Mouse (Mus musculus): ENCODE data around the gene Krtap19-9b. TPM values are rescaled to one million over a fixed set of nuclear protein-coding genes. Genes with fewer than 3 reads are reported as not detected.

Krtap19-9b gene
- not detected in 2 replicates for polyA plus RNA-seq (2012; rRNA removed)

GRCm38 (mm10) chr16:88932165-88932564 is at the start of gene Krtap19-9b:
TSS of gene Krtap19-9b (minus strand) at chr16:88932265.
- WGBS, result 84% methylated on average over 3 of the region's 3 CpGs
- Histone ChIP-seq H3K36me3 (ENCODE audit: control insufficient read depth, insufficient read depth, low read length) (no peaks in the 10 kb centered on the region), H3K4me3 (ENCODE audit: insufficient read depth, low read depth, low read length) (no peak within 1 kb of the TSS), H3K4me1 (ENCODE audit: control insufficient read depth, insufficient read depth, low read length) (no peaks in the 10 kb centered on the region), H3K27me3 (replicated peaks; ENCODE audit: control insufficient read depth, insufficient read depth, low read length) (no peaks in the 10 kb centered on the region), H3K27ac (ENCODE audit: insufficient read depth, low read depth, low read length) (no peak within 1 kb of the TSS)
- DNase-seq, result no peak
- TF ChIP-seq CTCF (conservative IDR thresholded peaks at IDR 0.05; ENCODE audit: insufficient read depth, insufficient read length, low read depth, low read length) (no peak), POLR2A (IDR thresholded peaks at IDR 0.05; ENCODE audit: low read depth, low read length) (no peak)

DNA sequence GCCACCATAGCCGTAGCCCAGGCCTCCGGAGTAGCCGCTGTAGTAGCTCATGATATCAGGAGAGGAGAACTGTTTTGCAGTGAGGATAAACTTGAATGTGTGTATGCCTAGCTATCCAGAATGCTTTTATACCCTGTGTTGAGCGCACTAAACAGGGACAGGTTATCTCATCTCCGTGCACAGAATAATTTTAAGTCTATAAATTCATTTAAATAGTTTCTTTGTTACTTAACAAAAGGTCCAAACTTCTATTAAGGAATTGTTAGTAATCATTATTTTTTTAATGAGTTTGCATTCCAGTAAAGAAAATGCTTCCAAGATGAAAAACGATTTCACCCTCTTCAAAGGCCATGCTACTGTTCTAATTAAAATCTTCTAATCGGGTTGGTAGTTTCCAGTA is 30.7 kb upstream of the Krtap19-9b start, which contains the start of gene Krtap16-3:
Krtap16-3 (minus strand) TSS at position 101 of the 400 bp plus-strand sequence.
- H3K27ac ChIP-seq (ENCODE audit: insufficient read depth, low read depth, low read length), result no peak within 1 kb of the TSS
- H3K4me3 ChIP-seq (ENCODE audit: insufficient read depth, low read depth, low read length), result no peak within 1 kb of the TSS
- no peak for DNase-seq
- no peaks in the 10 kb centered on the region for H3K36me3 ChIP-seq (ENCODE audit: control insufficient read depth, insufficient read depth, low read length)
- TF ChIP-seq POLR2A (IDR thresholded peaks at IDR 0.05; ENCODE audit: low read depth, low read length) (no peak), CTCF (conservative IDR thresholded peaks at IDR 0.05; ENCODE audit: insufficient read depth, insufficient read length, low read depth, low read length) (no peak)
- whole genome bisulfite sequencing, result 85% methylated on average over 7 of the region's 7 CpGs
- no peaks in the 10 kb centered on the region for H3K4me1 ChIP-seq (ENCODE audit: control insufficient read depth, insufficient read depth, low read length)
- no peaks in the 10 kb centered on the region for H3K27me3 ChIP-seq (replicated peaks; ENCODE audit: control insufficient read depth, insufficient read depth, low read length)

DNA sequence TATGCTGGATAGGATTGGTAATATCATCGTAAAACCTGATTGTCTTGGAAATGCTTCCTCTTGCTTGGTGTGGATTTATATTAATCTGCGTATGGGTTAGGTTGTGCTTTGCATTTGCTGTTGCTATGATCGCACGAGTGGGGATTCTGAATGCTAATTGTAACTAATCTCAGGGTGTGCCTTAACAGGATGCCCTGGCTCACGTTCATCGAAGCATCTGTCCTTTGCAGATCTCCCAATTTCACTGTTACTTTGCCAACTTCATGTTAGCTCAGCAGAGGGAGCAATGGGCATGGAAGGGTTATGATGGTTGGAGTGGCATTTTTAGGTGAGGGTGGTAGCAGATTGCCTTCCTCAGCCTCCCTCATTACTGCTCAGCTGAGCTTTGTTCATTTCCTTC is 9.0 kb upstream of the Krtap19-9b start:
- no peaks in the 10 kb centered on the region for H3K4me1 ChIP-seq (ENCODE audit: control insufficient read depth, insufficient read depth, low read length)
- no peak overlapping the region for H3K27ac ChIP-seq (ENCODE audit: insufficient read depth, low read depth, low read length)
- DNase-seq, result no peak
- TF ChIP-seq POLR2A (IDR thresholded peaks at IDR 0.05; ENCODE audit: low read depth, low read length) (no peak), CTCF (conservative IDR thresholded peaks at IDR 0.05; ENCODE audit: insufficient read depth, insufficient read length, low read depth, low read length) (no peak)
- no peak overlapping the region for H3K4me3 ChIP-seq (ENCODE audit: insufficient read depth, low read depth, low read length)
- 80% methylated on average over 6 of the region's 6 CpGs for WGBS
- no peaks in the 10 kb centered on the region for H3K27me3 ChIP-seq (replicated peaks; ENCODE audit: control insufficient read depth, insufficient read depth, low read length)
- H3K36me3 ChIP-seq (ENCODE audit: control insufficient read depth, insufficient read depth, low read length), result no peaks in the 10 kb centered on the region

- WGBS, result 63% methylated on average over 7 of the region's 7 CpGs
- Histone ChIP-seq H3K27me3 (replicated peaks; ENCODE audit: control insufficient read depth, insufficient read depth, low read length) (no peaks in the 10 kb centered on the region), H3K27ac (ENCODE audit: insufficient read depth, low read depth, low read length) (no peak overlapping the region), H3K4me1 (ENCODE audit: control insufficient read depth, insufficient read depth, low read length) (no peaks in the 10 kb centered on the region), H3K4me3 (ENCODE audit: insufficient read depth, low read depth, low read length) (no peak overlapping the region), H3K36me3 (ENCODE audit: control insufficient read depth, insufficient read depth, low read length) (no peaks in the 10 kb centered on the region)
- TF ChIP-seq POLR2A (IDR thresholded peaks at IDR 0.05; ENCODE audit: low read depth, low read length) (no peak), CTCF (conservative IDR thresholded peaks at IDR 0.05; ENCODE audit: insufficient read depth, insufficient read length, low read depth, low read length) (0 out of 2 replicates have a peak, but pooled peaks have one; percentile 21)
- peak; percentile 4 for DNase-seq
These were observed 6.2 kb upstream of the Krtap19-9b start for GRCm38 (mm10) chr16:88938252-88938651.

- Histone ChIP-seq H3K4me3 (ENCODE audit: insufficient read depth, low read depth, low read length) (no peak within 1 kb of the TSS), H3K27ac (ENCODE audit: insufficient read depth, low read depth, low read length) (no peak within 1 kb of the TSS), H3K27me3 (replicated peaks; ENCODE audit: control insufficient read depth, insufficient read depth, low read length) (no peaks in the 10 kb centered on the region), H3K36me3 (ENCODE audit: control insufficient read depth, insufficient read depth, low read length) (no peaks in the 10 kb centered on the region), H3K4me1 (ENCODE audit: control insufficient read depth, insufficient read depth, low read length) (no peaks in the 10 kb centered on the region)
- no peak for DNase-seq
- TF ChIP-seq CTCF (conservative IDR thresholded peaks at IDR 0.05; ENCODE audit: insufficient read depth, insufficient read length, low read depth, low read length), result no peak
- no peak for TF ChIP-seq POLR2A (IDR thresholded peaks at IDR 0.05; ENCODE audit: low read depth, low read length)
- 94% methylated on average over 6 of the region's 6 CpGs for WGBS
These were observed 35.7 kb downstream of the Krtap19-9b start, which contains the start of gene Krtap19-5 for GRCm38 (mm10) chr16:88896357-88896756. TSS of gene Krtap19-5 (minus strand) at chr16:88896457.

- no peak for DNase-seq
- H3K4me1 ChIP-seq (ENCODE audit: control insufficient read depth, insufficient read depth, low read length), result no peaks in the 10 kb centered on the region
- no peaks in the 10 kb centered on the region for H3K36me3 ChIP-seq (ENCODE audit: control insufficient read depth, insufficient read depth, low read length)
- TF ChIP-seq POLR2A (IDR thresholded peaks at IDR 0.05; ENCODE audit: low read depth, low read length) (no peak), CTCF (conservative IDR thresholded peaks at IDR 0.05; ENCODE audit: insufficient read depth, insufficient read length, low read depth, low read length) (no peak)
- no peaks in the 10 kb centered on the region for H3K27me3 ChIP-seq (replicated peaks; ENCODE audit: control insufficient read depth, insufficient read depth, low read length)
- H3K4me3 ChIP-seq (ENCODE audit: insufficient read depth, low read depth, low read length), result no peak overlapping the region
- no peak overlapping the region for H3K27ac ChIP-seq (ENCODE audit: insufficient read depth, low read depth, low read length)
- 82% methylated on average over 6 of the region's 6 CpGs for WGBS
These were observed 45.2 kb downstream of the Krtap19-9b start for GRCm38 (mm10) chr16:88886870-88887269.

- WGBS, result 92% methylated on average over 5 of the region's 5 CpGs
- Histone ChIP-seq H3K27me3 (replicated peaks; ENCODE audit: control insufficient read depth, insufficient read depth, low read length) (no peaks in the 10 kb centered on the region), H3K27ac (ENCODE audit: insufficient read depth, low read depth, low read length) (no peak within 1 kb of the TSS), H3K4me3 (ENCODE audit: insufficient read depth, low read depth, low read length) (no peak within 1 kb of the TSS), H3K4me1 (ENCODE audit: control insufficient read depth, insufficient read depth, low read length) (no peaks in the 10 kb centered on the region), H3K36me3 (ENCODE audit: control insufficient read depth, insufficient read depth, low read length) (no peaks in the 10 kb centered on the region)
- DNase-seq, result no peak
- TF ChIP-seq POLR2A (IDR thresholded peaks at IDR 0.05; ENCODE audit: low read depth, low read length), result no peak
- no peak for TF ChIP-seq CTCF (conservative IDR thresholded peaks at IDR 0.05; ENCODE audit: insufficient read depth, insufficient read length, low read depth, low read length)
These were observed 47.1 kb downstream of the Krtap19-9b start, which contains the start of gene Krtap19-4 for GRCm38 (mm10) chr16:88884989-88885388. TSS of gene Krtap19-4 (minus strand) at chr16:88885089.

Other genes with a start within 250 kb of the Krtap19-9b start
- not detected in 2 replicates for gene 2310061N02Rik, start 224.3 kb downstream of the Krtap19-9b start, polyA plus RNA-seq (2012; rRNA removed)
- not detected in 2 replicates for gene Krtap13-1, start 203.4 kb downstream of the Krtap19-9b start, polyA plus RNA-seq (2012; rRNA removed)
- not detected in 2 replicates for gene Krtap13, start 180.6 kb downstream of the Krtap19-9b start, polyA plus RNA-seq (2012; rRNA removed)
- gene 2310034C09Rik, start 173.4 kb downstream of the Krtap19-9b start, polyA plus RNA-seq (2012; rRNA removed), result not detected in 2 replicates
- not detected in 2 replicates for gene 2310057N15Rik, start 158.1 kb downstream of the Krtap19-9b start, polyA plus RNA-seq (2012; rRNA removed)
- gene Gm5965, start 154.4 kb downstream of the Krtap19-9b start, polyA plus RNA-seq (2012; rRNA removed), result not detected in 2 replicates
- gene Gm20741, start 120.0 kb downstream of the Krtap19-9b start, polyA plus RNA-seq (2012; rRNA removed), result not detected in 2 replicates
- gene Krtap15, start 112.0 kb downstream of the Krtap19-9b start, polyA plus RNA-seq (2012; rRNA removed), result not detected in 2 replicates
- gene Krtap14, start 106.1 kb downstream of the Krtap19-9b start, polyA plus RNA-seq (2012; rRNA removed), result not detected in 2 replicates
- not detected in 2 replicates for gene Krtap19-1, start 62.9 kb downstream of the Krtap19-9b start, polyA plus RNA-seq (2012; rRNA removed)
- not detected in 2 replicates for gene Krtap19-2, start 58.0 kb downstream of the Krtap19-9b start, polyA plus RNA-seq (2012; rRNA removed)
- not detected in 2 replicates for gene Krtap19-3, start 54.2 kb downstream of the Krtap19-9b start, polyA plus RNA-seq (2012; rRNA removed)
- gene Krtap19-4, start 47.2 kb downstream of the Krtap19-9b start, polyA plus RNA-seq (2012; rRNA removed), result not detected in 2 replicates
- gene Krtap19-5, start 35.8 kb downstream of the Krtap19-9b start, polyA plus RNA-seq (2012; rRNA removed), result not detected in 2 replicates
- not detected in 2 replicates for gene Krtap16-3, start 30.6 kb upstream of the Krtap19-9b start, polyA plus RNA-seq (2012; rRNA removed)
- not detected in 2 replicates for gene Krtap22-2, start 78.5 kb upstream of the Krtap19-9b start, polyA plus RNA-seq (2012; rRNA removed)
- not detected in 2 replicates for gene Gm10229, start 83.0 kb upstream of the Krtap19-9b start, polyA plus RNA-seq (2012; rRNA removed)
- gene Krtap6-1, start 99.4 kb upstream of the Krtap19-9b start, polyA plus RNA-seq (2012; rRNA removed), result not detected in 2 replicates
- not detected in 2 replicates for gene Gm10228, start 109.2 kb upstream of the Krtap19-9b start, polyA plus RNA-seq (2012; rRNA removed)
- gene Krtap6-5, start 115.6 kb upstream of the Krtap19-9b start, polyA plus RNA-seq (2012; rRNA removed), result not detected in 2 replicates
- not detected in 2 replicates for gene 1110025L11Rik, start 131.7 kb upstream of the Krtap19-9b start, polyA plus RNA-seq (2012; rRNA removed)
- gene Krtap6-3, start 151.8 kb upstream of the Krtap19-9b start, polyA plus RNA-seq (2012; rRNA removed), result not detected in 2 replicates
- gene Gm6358, start 208.6 kb upstream of the Krtap19-9b start, polyA plus RNA-seq (2012; rRNA removed), result not detected in 2 replicates
- gene Gm10061, start 218.8 kb upstream of the Krtap19-9b start, polyA plus RNA-seq (2012; rRNA removed), result not detected in 2 replicates
- not detected in 2 replicates for gene Gm9789, start 225.7 kb upstream of the Krtap19-9b start, polyA plus RNA-seq (2012; rRNA removed)
- not detected in 2 replicates for gene Gm7735, start 237.2 kb upstream of the Krtap19-9b start, polyA plus RNA-seq (2012; rRNA removed)
- gene 1110057P08Rik, start 242.5 kb upstream of the Krtap19-9b start, polyA plus RNA-seq (2012; rRNA removed), result not detected in 2 replicates

Data from kidney, adult 2 months (tissue).